Mouse (Mus musculus): ENCODE measurements at regions not wholly inside any gene's neighbourhood (a gene's known extent, or its start where the extent isn't known, plus 50 kb on each side); places are given as distances from the start of the nearest gene placed in this dataset.

DNA sequence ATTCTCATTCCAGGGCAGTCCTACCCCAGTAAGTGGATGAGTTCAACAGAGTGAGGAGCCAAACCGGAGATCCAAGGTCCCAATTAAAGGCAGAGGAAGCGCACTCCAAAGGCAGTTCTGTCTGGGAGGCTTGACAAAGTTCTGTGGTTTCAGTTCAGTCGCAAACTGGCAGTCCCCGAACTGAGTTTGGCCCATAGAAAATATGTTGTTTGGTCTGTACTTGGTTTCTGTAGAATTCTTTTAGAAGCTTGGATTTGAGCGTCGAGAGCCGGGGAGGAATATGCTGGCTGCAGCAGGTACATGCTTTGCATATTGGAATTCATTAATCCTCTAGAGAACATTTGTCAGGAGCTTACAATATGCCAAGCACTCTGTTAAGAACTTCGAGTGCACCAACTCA, 216.9 kb upstream of the Jmjd1c start:
- H3K27me3 ChIP-seq (ENCODE audit: insufficient read depth, low read length) = peaks cover 4% of the 10 kb centered on the region; the same call in 1 of the 2 replicates
- no peak for ATAC-seq (ENCODE audit: extremely low read depth, insufficient number of reproducible peaks, low FRiP score, poor library complexity, severe bottlenecking)

DNA sequence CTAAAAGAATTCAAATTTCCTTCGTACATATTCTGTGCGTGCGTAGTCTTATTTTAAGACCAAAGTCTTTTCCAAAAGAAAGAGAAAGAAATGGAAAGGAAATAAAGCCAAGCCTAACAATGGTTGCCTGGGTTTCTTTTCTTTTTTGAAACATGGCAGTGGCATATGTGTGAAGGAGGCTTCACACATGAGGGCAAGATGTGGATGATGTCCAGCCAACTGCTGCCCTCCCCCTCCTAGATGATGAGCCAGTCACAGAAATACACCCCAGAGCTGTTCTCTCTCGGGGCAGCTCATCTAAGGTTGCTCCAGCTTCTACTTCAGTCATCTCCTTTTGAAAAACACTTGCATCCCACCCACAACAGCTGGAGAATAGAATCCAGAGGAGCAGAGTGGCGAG, 213.1 kb upstream of the Jmjd1c start:
- Histone ChIP-seq H3K36me3 (replicated peaks) (no peaks in the 10 kb centered on the region), H3K27me3 (ENCODE audit: insufficient read depth, low read length) (peaks cover 4% of the 10 kb centered on the region; the same call in 1 of the 2 replicates), H3K4me3 (ENCODE audit: low read depth, low read length) (no peak overlapping the region), H3K4me1 (ENCODE audit: insufficient read depth, low read depth, low read length) (no peaks in the 10 kb centered on the region), H3K9me3 (replicated peaks) (no peaks in the 10 kb centered on the region)
- TF ChIP-seq GATA2 (IDR thresholded peaks at IDR 0.05; ENCODE audit: borderline replicate concordance, low read depth, low read length) (no peak), POLR2AphosphoS5 (IDR thresholded peaks at IDR 0.05; ENCODE audit: insufficient replicate concordance, low read depth, low read length) (no peak), CTCF (IDR thresholded peaks at IDR 0.05; ENCODE audit: low read depth, low read length) (no peak), TAL1 (conservative IDR thresholded peaks at IDR 0.05; ENCODE audit: low read depth, low read length) (no peak), GATA1 (IDR thresholded peaks at IDR 0.05; ENCODE audit: borderline replicate concordance, low read length) (no peak)
- ATAC-seq (ENCODE audit: extremely low read depth, insufficient number of reproducible peaks, low FRiP score, poor library complexity, severe bottlenecking) (no peak), DNase-seq (ENCODE audit: low spot score) (no peak)

More for the DNA sequence above, 216.9 kb upstream of the Jmjd1c start:
- no peaks in the 10 kb centered on the region for H3K36me3 ChIP-seq (replicated peaks)
- TF ChIP-seq POLR2AphosphoS5 (IDR thresholded peaks at IDR 0.05; ENCODE audit: insufficient replicate concordance, low read depth, low read length) = no peak
- no peak for TF ChIP-seq GATA1 (IDR thresholded peaks at IDR 0.05; ENCODE audit: borderline replicate concordance, low read length)
- TF ChIP-seq GATA2 (IDR thresholded peaks at IDR 0.05; ENCODE audit: borderline replicate concordance, low read depth, low read length) = no peak
- no peak for TF ChIP-seq TAL1 (conservative IDR thresholded peaks at IDR 0.05; ENCODE audit: low read depth, low read length)
- no peak for TF ChIP-seq CTCF (IDR thresholded peaks at IDR 0.05; ENCODE audit: low read depth, low read length)
- no peak overlapping the region for H3K4me3 ChIP-seq (ENCODE audit: low read depth, low read length)
- DNase-seq (ENCODE audit: low spot score) = no peak
- no peaks in the 10 kb centered on the region for H3K9me3 ChIP-seq (replicated peaks)
- H3K4me1 ChIP-seq (ENCODE audit: insufficient read depth, low read depth, low read length) = no peaks in the 10 kb centered on the region

DNA sequence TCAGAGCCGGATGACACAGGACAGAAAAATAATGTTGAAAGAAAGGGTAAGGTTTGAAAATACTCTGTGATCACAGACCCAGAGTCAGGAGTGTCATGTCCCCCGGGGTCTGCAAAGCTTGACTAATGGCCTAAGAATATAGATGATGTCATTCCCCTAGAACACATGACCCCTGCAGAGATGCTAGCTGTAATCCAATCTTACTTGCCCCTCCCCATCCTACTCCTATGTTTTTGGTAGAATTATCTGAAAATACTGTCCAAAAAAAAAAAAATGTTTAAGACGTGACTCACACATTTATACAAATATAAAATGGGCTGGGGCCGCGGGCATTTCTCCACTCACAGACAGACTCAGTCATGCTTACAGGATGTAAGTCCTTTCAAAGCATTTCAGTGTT, 210.3 kb upstream of the Jmjd1c start:
- no peaks in the 10 kb centered on the region for H3K4me1 ChIP-seq (ENCODE audit: insufficient read depth, low read depth, low read length)
- DNase-seq (ENCODE audit: low spot score) = no peak
- TF ChIP-seq POLR2AphosphoS5 (IDR thresholded peaks at IDR 0.05; ENCODE audit: insufficient replicate concordance, low read depth, low read length) (no peak), TAL1 (conservative IDR thresholded peaks at IDR 0.05; ENCODE audit: low read depth, low read length) (no peak), CTCF (IDR thresholded peaks at IDR 0.05; ENCODE audit: low read depth, low read length) (no peak), GATA1 (IDR thresholded peaks at IDR 0.05; ENCODE audit: borderline replicate concordance, low read length) (no peak), GATA2 (IDR thresholded peaks at IDR 0.05; ENCODE audit: borderline replicate concordance, low read depth, low read length) (no peak)

DNA sequence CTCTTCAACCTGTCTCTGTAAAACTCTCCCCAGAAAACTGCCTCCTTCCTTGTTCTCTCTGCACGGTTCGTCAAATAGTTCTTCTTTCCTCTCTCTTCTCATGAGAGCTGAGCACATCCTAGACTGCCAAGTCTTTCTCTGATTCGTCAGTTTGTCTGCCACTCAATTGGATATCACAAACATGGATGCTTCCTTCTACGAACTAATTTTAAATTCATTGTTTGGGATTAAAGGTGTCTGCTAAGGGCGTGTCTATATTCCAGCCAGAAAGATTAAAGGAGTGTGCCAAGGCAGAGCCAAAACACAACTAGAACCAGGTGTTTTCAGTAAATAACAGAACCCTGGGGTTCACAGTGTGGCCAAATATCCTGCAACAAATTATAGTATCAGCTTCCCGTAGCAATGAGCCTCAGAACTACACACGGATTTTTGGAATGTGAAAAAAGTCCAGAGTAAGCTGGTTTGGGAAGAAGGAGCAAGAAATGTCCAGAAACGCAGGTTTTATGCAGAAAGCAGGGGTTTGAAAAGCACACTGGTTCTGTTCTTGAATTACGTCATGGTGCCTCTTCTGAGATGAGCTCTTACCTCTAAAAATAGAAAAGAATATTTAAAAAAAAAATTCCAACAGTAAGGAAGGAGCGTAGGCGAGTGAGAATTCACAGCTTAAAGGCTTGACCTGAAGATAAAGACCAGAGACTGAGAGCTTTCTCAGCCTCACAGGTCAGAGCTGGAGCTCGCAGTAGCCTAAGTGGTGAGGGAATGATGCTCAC, 206.0 kb upstream of the Jmjd1c start:
- Histone ChIP-seq H3K9me3 (replicated peaks) (no peaks in the 10 kb centered on the region), H3K27me3 (ENCODE audit: insufficient read depth, low read length) (0 out of 2 replicates have a peak, but pooled peaks cover 3% of the 10 kb centered on the region), H3K4me1 (ENCODE audit: insufficient read depth, low read depth, low read length) (no peaks in the 10 kb centered on the region), H3K4me3 (ENCODE audit: low read depth, low read length) (no peak overlapping the region), H3K36me3 (replicated peaks) (no peaks in the 10 kb centered on the region)
- no peak for DNase-seq (ENCODE audit: low spot score)
- ATAC-seq (ENCODE audit: extremely low read depth, insufficient number of reproducible peaks, low FRiP score, poor library complexity, severe bottlenecking) = no peak
- TF ChIP-seq POLR2AphosphoS5 (IDR thresholded peaks at IDR 0.05; ENCODE audit: insufficient replicate concordance, low read depth, low read length) (no peak), CTCF (IDR thresholded peaks at IDR 0.05; ENCODE audit: low read depth, low read length) (no peak), GATA1 (IDR thresholded peaks at IDR 0.05; ENCODE audit: borderline replicate concordance, low read length) (no peak), TAL1 (conservative IDR thresholded peaks at IDR 0.05; ENCODE audit: low read depth, low read length) (no peak), GATA2 (IDR thresholded peaks at IDR 0.05; ENCODE audit: borderline replicate concordance, low read depth, low read length) (no peak)

More for the DNA sequence above, 210.3 kb upstream of the Jmjd1c start:
- no peak overlapping the region for H3K4me3 ChIP-seq (ENCODE audit: low read depth, low read length)
- no peaks in the 10 kb centered on the region for H3K36me3 ChIP-seq (replicated peaks)
- no peaks in the 10 kb centered on the region for H3K9me3 ChIP-seq (replicated peaks)
- ATAC-seq (ENCODE audit: extremely low read depth, insufficient number of reproducible peaks, low FRiP score, poor library complexity, severe bottlenecking) = no peak
- peaks cover 4% of the 10 kb centered on the region; the same call in 1 of the 2 replicates for H3K27me3 ChIP-seq (ENCODE audit: insufficient read depth, low read length)

DNA sequence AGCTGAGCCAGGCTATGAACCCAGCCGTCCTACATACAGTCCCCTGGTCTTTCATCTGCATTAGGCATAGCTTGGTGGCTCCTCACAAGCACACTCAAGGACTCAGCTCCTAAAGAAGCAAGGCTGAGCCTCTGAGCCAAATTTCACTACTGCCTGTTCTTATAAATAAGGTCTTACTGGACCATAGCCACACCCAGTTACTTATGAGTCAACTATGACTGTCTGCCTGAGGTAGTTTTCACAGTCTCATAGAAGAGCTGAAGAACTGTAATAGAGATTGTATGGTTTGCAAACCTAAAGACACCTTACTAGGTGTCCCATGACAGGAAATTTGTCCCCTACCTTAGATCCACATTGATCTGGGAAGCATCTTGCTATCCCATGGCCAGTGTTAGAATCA, 204.1 kb upstream of the Jmjd1c start:
- Histone ChIP-seq H3K4me1 (ENCODE audit: insufficient read depth, low read depth, low read length) (0 out of 2 replicates have a peak, but pooled peaks cover 2% of the 10 kb centered on the region), H3K36me3 (replicated peaks) (no peaks in the 10 kb centered on the region), H3K27me3 (ENCODE audit: insufficient read depth, low read length) (0 out of 2 replicates have a peak, but pooled peaks cover 3% of the 10 kb centered on the region), H3K9me3 (replicated peaks) (no peaks in the 10 kb centered on the region), H3K4me3 (ENCODE audit: low read depth, low read length) (no peak overlapping the region)
- no peak for TF ChIP-seq TAL1 (conservative IDR thresholded peaks at IDR 0.05; ENCODE audit: low read depth, low read length)
- TF ChIP-seq CTCF (IDR thresholded peaks at IDR 0.05; ENCODE audit: low read depth, low read length) = no peak
- TF ChIP-seq POLR2AphosphoS5 (IDR thresholded peaks at IDR 0.05; ENCODE audit: insufficient replicate concordance, low read depth, low read length) = no peak
- no peak for TF ChIP-seq GATA1 (IDR thresholded peaks at IDR 0.05; ENCODE audit: borderline replicate concordance, low read length)
- no peak for TF ChIP-seq GATA2 (IDR thresholded peaks at IDR 0.05; ENCODE audit: borderline replicate concordance, low read depth, low read length)
- DNase-seq (ENCODE audit: low spot score) = no peak
- no peak for ATAC-seq (ENCODE audit: extremely low read depth, insufficient number of reproducible peaks, low FRiP score, poor library complexity, severe bottlenecking)

DNA sequence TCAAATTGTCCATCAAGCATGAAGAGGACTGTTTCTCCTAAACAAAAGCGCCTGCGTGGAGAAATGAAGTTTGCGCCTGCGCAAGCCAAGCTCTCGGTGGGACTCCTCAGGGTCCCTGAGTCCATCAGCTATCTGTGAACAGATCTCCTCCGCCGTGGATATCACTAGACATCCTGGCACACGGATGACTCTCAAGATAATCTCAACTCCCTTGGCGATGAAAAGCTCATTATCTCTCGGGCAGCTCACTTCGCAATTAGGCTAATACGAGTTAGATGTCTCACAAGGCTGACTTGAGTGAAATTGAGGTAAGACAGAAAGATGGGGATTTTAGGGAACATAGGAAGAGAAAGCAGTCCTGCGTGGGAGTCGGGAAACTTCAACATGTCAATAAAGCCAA, 202.1 kb upstream of the Jmjd1c start:
- Histone ChIP-seq H3K4me3 (ENCODE audit: low read depth, low read length) (no peak overlapping the region), H3K9me3 (replicated peaks) (no peaks in the 10 kb centered on the region), H3K27me3 (ENCODE audit: insufficient read depth, low read length) (0 out of 2 replicates have a peak, but pooled peaks cover 3% of the 10 kb centered on the region), H3K4me1 (ENCODE audit: insufficient read depth, low read depth, low read length) (peaks cover 5% of the 10 kb centered on the region; the same call in 1 of the 2 replicates), H3K36me3 (replicated peaks) (no peaks in the 10 kb centered on the region)
- no peak for ATAC-seq (ENCODE audit: extremely low read depth, insufficient number of reproducible peaks, low FRiP score, poor library complexity, severe bottlenecking)
- TF ChIP-seq CTCF (IDR thresholded peaks at IDR 0.05; ENCODE audit: low read depth, low read length) = no peak
- no peak for TF ChIP-seq GATA1 (IDR thresholded peaks at IDR 0.05; ENCODE audit: borderline replicate concordance, low read length)
- no peak for TF ChIP-seq GATA2 (IDR thresholded peaks at IDR 0.05; ENCODE audit: borderline replicate concordance, low read depth, low read length)
- no peak for TF ChIP-seq TAL1 (conservative IDR thresholded peaks at IDR 0.05; ENCODE audit: low read depth, low read length)
- no peak for TF ChIP-seq POLR2AphosphoS5 (IDR thresholded peaks at IDR 0.05; ENCODE audit: insufficient replicate concordance, low read depth, low read length)
- no peak for DNase-seq (ENCODE audit: low spot score)
